Comparison of ENCODE assay signal across 8 mouse cellular contexts in the genomic region with DNA sequence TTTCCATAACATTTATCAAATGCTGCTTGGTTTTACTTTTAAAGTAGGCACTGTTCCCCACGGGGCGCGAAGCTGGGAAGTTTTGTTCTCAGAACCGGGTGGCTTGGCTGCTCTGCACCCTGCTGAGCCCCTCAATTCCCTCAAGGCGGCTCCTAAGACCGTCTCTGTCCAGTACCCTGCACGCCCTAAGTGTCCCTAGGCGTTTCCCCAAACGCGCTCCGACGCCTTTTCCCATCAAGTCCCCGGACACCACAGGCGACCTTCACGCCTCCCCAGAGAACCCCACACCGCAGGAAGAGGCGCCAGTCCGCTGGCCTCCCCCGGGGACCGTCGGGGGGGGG. TPM values are rescaled to one million over a fixed set of nuclear protein-coding genes. Genes with fewer than 3 reads are reported as not detected.
DNase-seq lines count a peak whose midpoint lies in the region; ATAC-seq and TF ChIP-seq lines count a peak whose summit lies in the region.

No protein-coding gene starts in this region.

- no peaks in the 10 kb centered on the region for H3K36me3 ChIP-seq in kidney, postnatal 0 days (ENCODE audit: insufficient read depth, low read length)

- 0 out of 2 replicates have a peak overlapping the region, but pooled peaks have one; percentile 35 for H3K9ac ChIP-seq in kidney, postnatal 0 days (ENCODE audit: low read depth, low read length)

- peaks cover 8% of the 10 kb centered on the region; the same call in 1 of the 2 replicates for H3K4me1 ChIP-seq in kidney, postnatal 0 days (replicated peaks; ENCODE audit: insufficient read depth, low read length)

- DNase-seq in kidney, postnatal 0 days (ENCODE audit: low spot score): no peak
- DNase-seq in kidney, adult 9 months: no peak
- no peak for DNase-seq in spleen, adult 12 weeks (ENCODE audit: low spot score)
- DNase-seq in adrenal gland, postnatal 4 days (ENCODE audit: low spot score in 2 of 2): no peak
- no peak for DNase-seq in layer of hippocampus, adult 11-12 months (ENCODE audit: low spot score)

- H3K27me3 ChIP-seq in kidney, postnatal 0 days (ENCODE audit: insufficient read depth, low read length): peaks cover 18% of the 10 kb centered on the region

- peak overlapping the region; percentile 57 for H3K4me3 ChIP-seq in kidney, postnatal 0 days (replicated peaks; ENCODE audit: low read depth, low read length)

- no peak overlapping the region for H3K27ac ChIP-seq in kidney, postnatal 0 days

- WGBS in kidney, postnatal 0 days: 1% methylated on average over 20 of the region's 21 CpGs

- no peaks in the 10 kb centered on the region for H3K9me3 ChIP-seq in kidney, postnatal 0 days (replicated peaks; ENCODE audit: low read length)

- peak; percentile 59 for ATAC-seq in kidney, postnatal 0 days (replicated peaks; ENCODE audit: low FRiP score, low read depth)
- peak; percentile 55; the same call in 1 of the 2 replicates for ATAC-seq in common myeloid progenitor, adult 5-6 weeks (replicated peaks; ENCODE audit: low read depth, poor library complexity, severe bottlenecking)
- ATAC-seq in granulocyte monocyte progenitor cell, adult 5-6 weeks (replicated peaks; ENCODE audit: poor library complexity, severe bottlenecking): peak; percentile 40
- peak; percentile 17; the same call in 1 of the 2 replicates for ATAC-seq in megakaryocyte progenitor cell, adult 5-6 weeks (replicated peaks; ENCODE audit: poor library complexity)

- H3K4me2 ChIP-seq in kidney, postnatal 0 days (ENCODE audit: low read length): peak overlapping the region; percentile 95

- no peak for TF ChIP-seq CTCF in kidney, postnatal 0 days (IDR thresholded peaks at IDR 0.05; ENCODE audit: low read depth)

RNA-seq across cellular contexts. Expression of a gene that starts 0.3 kb away (rescaled TPM):
- 1.6 and 1.9 TPM in 2 replicates for polyA plus RNA-seq in kidney, postnatal 0 days (2015; fragmentation: Nextera tagmentation; extraction: Ambion mirVana)
- not detected in 2 replicates for total RNA-seq in common myeloid progenitor, adult 5-6 weeks (2017)
- total RNA-seq in granulocyte monocyte progenitor cell, adult 5-6 weeks (2014; fragmentation: Nextera tagmentation): not detected in 2 replicates
- total RNA-seq in granulocyte monocyte progenitor cell, adult 5-6 weeks (2017): not detected in 2 replicates
- total RNA-seq in megakaryocyte progenitor cell, adult 5-6 weeks (2015): not detected in 2 replicates
- total RNA-seq in megakaryocyte progenitor cell, adult 5-6 weeks (2017): not detected in 2 replicates
- total RNA-seq in adrenal gland, postnatal 4 days (2021): under 1 TPM; 0.79 to 0.87 TPM
